Mouse (Mus musculus): Measurements from ENCODE around the gene Trim3. TPM values are rescaled to one million over a fixed set of nuclear protein-coding genes. Genes with fewer than 3 reads are reported as not detected.

Gene Trim3
- polyA plus RNA-seq, 1 experiment, result not detected

- no peak for TF ChIP-seq POLR2A (IDR thresholded peaks at IDR 0.05; ENCODE audit: insufficient read depth, low read depth, low read length)
- no peak for TF ChIP-seq CTCF (IDR thresholded peaks at IDR 0.05; ENCODE audit: insufficient read depth, low read depth, low read length)
- H3K4me3 ChIP-seq (ENCODE audit: insufficient read depth, low read depth, low read length), result no peak overlapping the region
Measured at GRCm38 (mm10) chr7:105635726-105636125, 2.4 kb upstream of the Trim3 start.

GRCm38 (mm10) chr7:105634272-105634920, 1.0 kb upstream of the Trim3 start:
- 42% methylated on average over 9 of the region's 9 CpGs for WGBS
- no peak overlapping the region for H3K4me3 ChIP-seq (ENCODE audit: insufficient read depth, low read depth, low read length)
- no peak for TF ChIP-seq CTCF (IDR thresholded peaks at IDR 0.05; ENCODE audit: insufficient read depth, low read depth, low read length)
- no peak overlapping the region for H3K27ac ChIP-seq (ENCODE audit: insufficient read depth, low read depth, low read length)
- peaks cover 19% of the 10 kb centered on the region for H3K4me1 ChIP-seq (ENCODE audit: control insufficient read depth, insufficient read depth, low read length)

More at GRCm38 (mm10) chr7:105635726-105636125, 2.4 kb upstream of the Trim3 start:
- 62% methylated on average over 2 of the region's 2 CpGs for WGBS
- Histone ChIP-seq H3K27ac (ENCODE audit: insufficient read depth, low read depth, low read length) (no peak overlapping the region), H3K4me1 (ENCODE audit: control insufficient read depth, insufficient read depth, low read length) (peaks cover 20% of the 10 kb centered on the region)

- no peak for TF ChIP-seq CTCF (IDR thresholded peaks at IDR 0.05; ENCODE audit: insufficient read depth, low read depth, low read length)
- TF ChIP-seq POLR2A (IDR thresholded peaks at IDR 0.05; ENCODE audit: insufficient read depth, low read depth, low read length), result no peak
- 5% methylated on average over 10 of the region's 10 CpGs for WGBS
Measured at GRCm38 (mm10) chr7:105633801-105634135, 397 bp upstream of the Trim3 start.

GRCm38 (mm10) chr7:105632551-105632972, 809 bp downstream of the Trim3 start:
- peak overlapping the region; percentile 63 for H3K4me3 ChIP-seq (ENCODE audit: insufficient read depth, low read depth, low read length)
- peak overlapping the region; percentile 34 for H3K27ac ChIP-seq (ENCODE audit: insufficient read depth, low read depth, low read length)
- TF ChIP-seq POLR2A (IDR thresholded peaks at IDR 0.05; ENCODE audit: insufficient read depth, low read depth, low read length) (no peak), CTCF (IDR thresholded peaks at IDR 0.05; ENCODE audit: insufficient read depth, low read depth, low read length) (no peak)
- 13% methylated on average over 4 of the region's 4 CpGs for WGBS
- peaks cover 17% of the 10 kb centered on the region for H3K4me1 ChIP-seq (ENCODE audit: control insufficient read depth, insufficient read depth, low read length)

More at GRCm38 (mm10) chr7:105633801-105634135, 397 bp upstream of the Trim3 start:
- H3K27ac ChIP-seq (ENCODE audit: insufficient read depth, low read depth, low read length), result peak overlapping the region; percentile 76
- H3K4me1 ChIP-seq (ENCODE audit: control insufficient read depth, insufficient read depth, low read length), result peaks cover 16% of the 10 kb centered on the region
- peak overlapping the region; percentile 63 for H3K4me3 ChIP-seq (ENCODE audit: insufficient read depth, low read depth, low read length)

GRCm38 (mm10) chr7:105628633-105629032, 4.7 kb downstream of the Trim3 start:
- TF ChIP-seq POLR2A (IDR thresholded peaks at IDR 0.05; ENCODE audit: insufficient read depth, low read depth, low read length), result no peak
- no peak for TF ChIP-seq CTCF (IDR thresholded peaks at IDR 0.05; ENCODE audit: insufficient read depth, low read depth, low read length)
- H3K4me1 ChIP-seq (ENCODE audit: control insufficient read depth, insufficient read depth, low read length), result peaks cover 11% of the 10 kb centered on the region
- 21% methylated on average over 3 of the region's 3 CpGs for WGBS
- peak overlapping the region; percentile 41; the same call in 1 of the 2 replicates for H3K27ac ChIP-seq (ENCODE audit: insufficient read depth, low read depth, low read length)
- H3K4me3 ChIP-seq (ENCODE audit: insufficient read depth, low read depth, low read length), result no peak overlapping the region

- Histone ChIP-seq H3K27ac (ENCODE audit: insufficient read depth, low read depth, low read length) (no peak overlapping the region), H3K4me3 (ENCODE audit: insufficient read depth, low read depth, low read length) (no peak overlapping the region), H3K4me1 (ENCODE audit: control insufficient read depth, insufficient read depth, low read length) (peaks cover 18% of the 10 kb centered on the region)
- WGBS, result 62% methylated on average over 6 of the region's 6 CpGs
- TF ChIP-seq POLR2A (IDR thresholded peaks at IDR 0.05; ENCODE audit: insufficient read depth, low read depth, low read length) (no peak), CTCF (IDR thresholded peaks at IDR 0.05; ENCODE audit: insufficient read depth, low read depth, low read length) (no peak)
Measured at GRCm38 (mm10) chr7:105625397-105625796, 8.0 kb downstream of the Trim3 start.

GRCm38 (mm10) chr7:105621646-105622292, 11.6 kb downstream of the Trim3 start:
- Histone ChIP-seq H3K4me3 (ENCODE audit: insufficient read depth, low read depth, low read length) (no peak overlapping the region), H3K4me1 (ENCODE audit: control insufficient read depth, insufficient read depth, low read length) (peaks cover 14% of the 10 kb centered on the region), H3K27ac (ENCODE audit: insufficient read depth, low read depth, low read length) (peak overlapping the region; percentile 41)
- WGBS, result 40% methylated on average over 8 of the region's 8 CpGs
- TF ChIP-seq POLR2A (IDR thresholded peaks at IDR 0.05; ENCODE audit: insufficient read depth, low read depth, low read length) (no peak), CTCF (IDR thresholded peaks at IDR 0.05; ENCODE audit: insufficient read depth, low read depth, low read length) (no peak)

GRCm38 (mm10) chr7:105621053-105621452, 12.3 kb downstream of the Trim3 start:
- H3K27ac ChIP-seq (ENCODE audit: insufficient read depth, low read depth, low read length), result peak overlapping the region; percentile 21; the same call in 1 of the 2 replicates
- 58% methylated on average over 4 of the region's 4 CpGs for WGBS
- H3K4me3 ChIP-seq (ENCODE audit: insufficient read depth, low read depth, low read length), result no peak overlapping the region
- peaks cover 14% of the 10 kb centered on the region for H3K4me1 ChIP-seq (ENCODE audit: control insufficient read depth, insufficient read depth, low read length)
- no peak for TF ChIP-seq POLR2A (IDR thresholded peaks at IDR 0.05; ENCODE audit: insufficient read depth, low read depth, low read length)
- TF ChIP-seq CTCF (IDR thresholded peaks at IDR 0.05; ENCODE audit: insufficient read depth, low read depth, low read length), result no peak

GRCm38 (mm10) chr7:105619701-105620100, 13.7 kb downstream of the Trim3 start:
- H3K27ac ChIP-seq (ENCODE audit: insufficient read depth, low read depth, low read length), result no peak overlapping the region
- H3K4me3 ChIP-seq (ENCODE audit: insufficient read depth, low read depth, low read length), result no peak overlapping the region
- H3K4me1 ChIP-seq (ENCODE audit: control insufficient read depth, insufficient read depth, low read length), result peaks cover 14% of the 10 kb centered on the region
- WGBS, result 56% methylated on average over 3 of the region's 3 CpGs
- TF ChIP-seq CTCF (IDR thresholded peaks at IDR 0.05; ENCODE audit: insufficient read depth, low read depth, low read length), result no peak
- TF ChIP-seq POLR2A (IDR thresholded peaks at IDR 0.05; ENCODE audit: insufficient read depth, low read depth, low read length), result no peak
